Mouse (Mus musculus): Measurements from ENCODE around the gene Cadps.

Cadps gene

DNA sequence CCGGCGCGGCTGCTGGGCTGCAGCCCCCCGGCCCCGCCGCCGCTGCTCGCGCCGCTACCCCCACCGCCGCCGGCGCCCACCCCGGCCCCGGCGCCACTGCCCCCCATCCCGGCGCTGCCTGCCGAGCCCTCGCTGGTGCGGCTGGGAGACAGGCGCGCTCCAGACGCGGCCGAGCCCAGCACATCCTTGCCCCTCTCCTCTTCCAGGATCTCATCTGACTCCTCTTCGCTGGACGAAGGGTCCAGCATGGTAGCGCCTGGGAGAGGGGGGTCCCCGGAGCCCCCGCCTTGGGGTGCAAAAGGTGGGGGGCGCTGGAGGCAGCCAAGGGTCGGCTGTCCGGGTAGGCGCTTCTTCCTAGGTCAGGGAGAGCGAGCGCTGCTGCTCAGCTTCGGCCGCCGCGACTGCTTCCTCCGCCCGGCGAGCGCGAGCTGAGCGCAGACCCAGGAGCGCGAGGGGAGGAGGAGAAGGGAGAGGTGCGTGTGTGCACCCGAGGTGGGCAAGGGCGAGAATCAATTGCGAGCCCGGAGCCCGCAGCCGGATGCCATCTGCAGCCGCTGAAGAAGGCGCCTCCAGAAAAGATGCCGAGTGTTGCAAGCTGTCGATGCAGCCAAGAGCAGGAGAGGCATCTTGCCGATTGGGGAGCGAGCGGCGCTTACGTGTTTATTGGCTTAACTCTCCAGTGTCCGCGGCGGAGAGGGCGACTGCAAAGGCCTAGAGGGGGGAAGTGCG is at the start of gene Cadps:
Gene Cadps (minus strand): TSS at position 589 of the 729 bp plus-strand sequence.
- peak; percentile 9 for DNase-seq (ENCODE audit: low spot score)

DNA sequence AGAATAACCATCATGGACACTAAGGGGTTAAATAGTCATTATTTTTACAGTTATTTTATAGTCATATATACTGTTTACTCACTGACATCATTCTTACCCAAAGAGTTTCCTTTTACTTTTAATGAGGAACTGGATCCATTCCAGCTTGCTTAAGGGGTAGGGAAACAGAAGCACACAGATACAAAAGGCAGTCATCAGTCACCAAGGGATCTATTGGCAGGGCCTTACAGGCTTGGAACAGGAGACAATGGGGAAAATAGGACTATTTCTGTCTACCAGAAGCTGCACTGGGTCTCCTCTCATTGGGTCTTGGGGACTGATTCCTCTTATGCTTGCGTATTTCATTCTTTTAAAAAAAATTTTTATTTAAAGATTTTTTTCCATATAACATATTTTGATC is 46.7 kb upstream of the Cadps start:
- DNase-seq (ENCODE audit: low spot score): no peak

DNA sequence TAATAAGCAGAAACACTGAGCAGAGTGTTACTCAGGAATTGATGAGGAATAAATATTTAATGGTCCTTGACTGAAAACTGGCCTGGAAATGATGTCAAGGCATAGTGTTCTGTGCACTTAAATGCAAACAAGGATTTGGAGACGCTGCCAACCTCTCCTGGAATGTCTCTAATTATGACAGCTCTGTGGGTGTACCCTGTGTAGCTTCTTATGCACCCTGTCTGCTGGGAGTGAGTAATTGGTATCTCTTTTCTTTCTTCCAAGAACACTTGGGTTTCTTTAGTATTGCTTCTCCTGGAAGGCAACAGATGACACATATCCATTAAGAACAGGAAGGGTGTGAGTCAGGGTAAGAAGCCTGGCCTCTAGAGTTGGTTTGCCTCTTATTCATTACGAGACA is 42.4 kb upstream of the Cadps start:
- DNase-seq (ENCODE audit: low spot score): no peak

DNA sequence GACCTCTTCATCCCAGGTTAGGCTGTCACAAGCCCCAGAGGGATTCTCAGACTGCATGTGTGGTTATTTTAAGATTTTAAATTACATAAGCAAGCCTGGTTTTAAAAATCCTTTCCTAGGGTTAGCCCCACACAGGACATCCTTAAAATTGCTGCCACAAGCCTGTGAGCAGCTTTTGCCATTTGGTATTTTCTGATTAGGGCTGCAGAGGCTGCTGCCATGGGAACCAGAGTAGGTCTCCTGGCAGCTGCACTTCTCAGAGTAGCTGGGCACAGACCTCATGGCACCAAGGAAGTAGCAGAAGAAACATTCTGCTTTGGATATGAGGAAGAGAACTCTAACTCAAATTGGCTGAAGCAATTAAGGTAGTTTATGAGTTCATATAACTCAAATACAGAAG is 21.0 kb upstream of the Cadps start:
- no peak for DNase-seq (ENCODE audit: low spot score)

DNA sequence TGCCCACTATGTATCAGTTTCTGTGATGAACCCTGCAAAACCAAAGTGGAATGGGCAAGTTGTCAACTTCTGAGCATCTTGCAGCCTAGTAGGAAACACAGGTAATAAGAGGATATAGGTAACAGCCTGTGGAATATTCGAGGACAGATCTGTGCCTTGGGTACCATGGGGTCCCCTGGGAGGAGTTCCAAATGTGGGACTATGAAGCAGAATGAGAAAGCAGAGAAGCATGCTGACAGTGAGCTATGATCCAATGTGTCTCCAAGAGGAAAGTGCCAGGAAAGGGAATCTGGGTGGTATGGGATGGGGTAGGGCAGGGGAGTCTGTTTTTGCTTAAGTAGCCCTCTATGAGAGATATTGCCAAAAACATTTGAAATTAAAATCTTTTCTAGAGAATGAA is 16.6 kb upstream of the Cadps start:
- DNase-seq (ENCODE audit: low spot score): no peak

DNA sequence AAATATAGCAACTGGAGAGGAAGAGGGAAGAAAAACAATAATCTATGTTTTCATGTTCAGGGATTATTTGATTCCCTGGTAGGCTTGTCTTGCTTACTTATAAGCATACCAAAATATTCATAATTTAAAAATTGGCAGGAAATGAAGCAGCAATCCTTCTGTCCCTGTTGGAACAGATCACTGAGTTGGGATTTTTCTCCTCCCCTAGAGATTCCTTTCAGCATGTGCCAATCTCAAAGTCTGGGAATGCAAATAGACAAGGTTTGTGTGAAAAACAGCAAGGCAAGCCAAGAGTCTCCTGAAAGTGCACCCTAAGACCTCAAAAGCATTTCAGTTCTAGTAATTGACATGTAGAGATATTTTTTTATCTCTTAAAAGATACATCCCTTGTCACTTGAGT is 16.1 kb upstream of the Cadps start:
- no peak for DNase-seq (ENCODE audit: low spot score)

DNA sequence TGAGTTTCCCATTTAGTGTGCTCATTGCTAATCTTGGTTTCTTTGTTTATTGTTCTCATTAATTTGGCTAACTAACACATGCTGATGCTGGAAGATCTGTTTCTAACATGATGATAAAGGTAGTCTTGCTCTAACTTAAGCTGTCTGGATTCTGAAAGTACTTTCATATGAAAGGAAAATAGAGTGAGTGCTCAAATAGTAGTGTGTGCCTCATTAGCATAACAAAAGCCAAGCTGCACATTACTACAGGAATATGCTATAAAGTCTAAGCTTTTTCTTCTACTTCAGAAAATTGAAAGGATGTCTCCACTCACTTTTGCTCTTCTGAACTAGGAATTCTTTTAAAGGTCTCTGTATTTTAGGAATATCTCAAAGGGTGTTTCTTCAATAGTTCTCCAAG is 15.4 kb upstream of the Cadps start:
- DNase-seq (ENCODE audit: low spot score): no peak

DNA sequence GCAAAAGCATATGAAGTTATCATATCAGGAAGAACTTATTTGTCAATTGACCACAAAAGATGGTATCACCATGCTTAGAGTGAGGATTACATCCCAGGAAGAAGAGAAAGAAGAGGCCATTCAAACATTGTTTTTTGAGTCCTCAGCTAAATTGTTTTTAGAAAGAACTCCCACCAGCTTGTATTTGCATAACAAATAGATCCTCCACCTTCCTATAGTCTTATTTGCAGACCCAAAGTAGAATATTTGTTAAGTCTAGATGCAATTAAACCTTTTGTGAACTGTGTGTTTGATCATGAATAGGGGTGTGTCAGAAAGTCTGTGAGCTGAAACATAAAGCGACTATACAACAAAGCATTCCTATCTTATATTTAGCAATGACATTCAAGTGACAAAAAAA is 15.0 kb upstream of the Cadps start:
- no peak for DNase-seq (ENCODE audit: low spot score)

DNA sequence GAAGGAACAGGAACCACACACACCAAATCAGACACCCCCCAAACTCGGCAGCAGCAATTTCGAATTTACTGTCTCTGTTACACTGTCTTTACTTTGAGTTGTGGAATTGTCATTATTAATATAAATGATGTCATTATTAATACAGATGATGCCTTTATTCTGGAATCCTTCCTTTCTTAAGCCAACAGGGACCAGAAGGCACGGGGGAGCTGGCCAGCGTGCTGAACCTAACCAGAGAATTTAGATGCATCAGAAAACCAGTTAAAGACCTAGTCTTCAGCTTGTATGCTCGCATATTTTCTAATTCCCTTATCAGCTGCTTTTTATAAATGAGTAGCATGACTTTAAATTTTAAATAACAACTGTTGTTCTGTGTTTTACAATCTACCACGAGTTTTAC is 902 bp upstream of the Cadps start:
- DNase-seq (ENCODE audit: low spot score): peak; percentile 16

DNA sequence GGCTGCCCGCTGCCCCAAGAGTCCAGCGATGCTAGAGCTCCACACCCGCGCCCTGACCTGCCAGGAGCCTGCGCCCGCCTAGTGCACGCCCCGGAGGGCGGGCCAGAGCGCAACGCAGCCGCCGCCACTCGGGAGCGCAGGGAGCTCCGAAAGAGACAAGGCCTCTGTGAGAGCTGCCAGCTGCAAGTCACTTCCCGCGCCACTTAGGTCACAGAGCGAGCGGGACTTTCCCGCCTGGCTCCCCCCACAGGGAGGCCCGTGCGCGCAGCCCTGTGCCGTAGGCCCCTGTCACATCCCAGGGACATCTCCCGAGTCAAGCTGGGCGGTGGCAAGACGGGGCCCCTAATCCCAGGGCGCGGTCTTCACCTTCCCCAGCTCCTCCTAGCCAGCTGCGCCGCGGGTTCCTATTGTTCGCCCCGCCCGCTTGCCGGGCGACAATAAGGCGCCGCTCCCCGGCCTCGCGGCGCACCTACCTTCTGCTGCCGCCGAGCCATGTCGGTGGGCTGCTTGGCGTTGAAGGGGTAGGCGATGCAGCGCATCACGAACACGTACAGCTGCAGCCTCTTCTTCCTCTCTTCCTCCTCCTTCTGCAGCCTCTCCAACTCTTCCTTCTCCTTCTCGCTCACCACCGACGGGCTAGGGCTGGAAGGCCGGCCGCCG is 918 bp downstream of the Cadps start:
- peak; percentile 30 for DNase-seq (ENCODE audit: low spot score)

DNA sequence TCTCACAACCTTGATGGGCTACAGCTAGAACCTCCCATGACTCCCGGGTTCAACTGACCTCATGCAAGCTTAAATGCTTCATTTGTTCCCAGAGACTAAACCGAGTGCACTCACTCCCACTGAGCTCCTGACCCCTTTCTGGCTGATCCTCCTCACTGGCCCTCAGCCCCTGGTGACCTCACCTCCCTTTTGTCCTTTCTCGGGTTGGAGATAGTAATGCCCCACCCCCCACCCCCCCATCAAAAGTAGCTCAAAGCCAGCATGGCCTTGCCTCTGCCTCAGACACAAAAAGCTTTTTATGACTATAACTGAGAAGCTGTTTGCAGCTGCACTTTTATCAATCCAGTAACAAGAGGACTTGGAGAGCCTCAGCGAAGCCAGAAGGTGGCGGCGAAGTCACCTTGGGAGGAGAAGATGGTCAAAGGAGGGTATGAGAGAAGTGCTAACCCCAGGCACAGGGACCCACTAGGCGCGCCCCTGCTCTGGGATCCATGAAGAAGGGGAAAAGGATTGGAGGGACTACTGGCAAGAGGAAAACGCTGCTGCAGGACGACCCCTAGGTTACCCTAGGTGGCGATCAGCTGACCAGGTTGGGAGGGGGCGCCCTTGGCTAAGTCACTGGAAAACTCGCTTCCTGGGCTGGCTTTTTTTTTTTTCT is 1.6 kb downstream of the Cadps start:
- DNase-seq (ENCODE audit: low spot score): no peak

DNA sequence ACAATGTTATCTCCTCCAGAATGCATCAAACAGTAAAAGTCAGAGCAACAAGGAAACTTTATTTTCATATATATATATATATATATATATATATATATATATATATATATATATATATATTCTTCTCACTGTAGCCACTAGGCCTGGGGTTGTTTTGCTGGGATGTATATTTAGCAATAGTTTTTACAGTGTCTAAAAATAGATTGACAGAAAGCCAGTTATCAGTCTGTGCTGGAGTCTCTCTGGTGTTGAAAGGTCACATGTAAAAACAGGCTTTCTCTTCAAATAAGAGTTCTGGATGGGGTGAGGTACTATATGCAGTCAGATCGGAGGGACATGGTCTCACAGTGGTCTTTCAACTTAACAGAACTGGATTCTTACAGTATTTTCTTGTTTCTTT is 2.7 kb downstream of the Cadps start:
- DNase-seq (ENCODE audit: low spot score): no peak

DNA sequence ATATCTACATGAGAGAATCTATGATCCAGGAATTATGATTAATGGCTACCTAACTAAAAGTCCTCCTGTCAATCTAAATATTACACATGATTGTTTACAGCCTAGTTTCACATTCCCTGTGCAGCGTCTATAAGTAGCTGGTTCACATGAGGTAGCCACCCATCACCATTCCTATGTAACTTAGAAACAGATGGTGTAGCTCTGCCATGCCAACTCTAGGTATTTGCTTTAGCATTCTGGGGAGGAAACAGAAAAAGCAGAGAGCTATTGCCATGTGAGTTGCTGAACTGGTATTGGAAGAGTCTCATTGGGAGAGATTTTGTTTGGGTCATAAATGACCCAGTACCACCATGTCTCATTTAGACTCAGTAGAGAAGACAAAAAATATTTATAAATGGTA is 4.4 kb downstream of the Cadps start:
- no peak for DNase-seq (ENCODE audit: low spot score)

DNA sequence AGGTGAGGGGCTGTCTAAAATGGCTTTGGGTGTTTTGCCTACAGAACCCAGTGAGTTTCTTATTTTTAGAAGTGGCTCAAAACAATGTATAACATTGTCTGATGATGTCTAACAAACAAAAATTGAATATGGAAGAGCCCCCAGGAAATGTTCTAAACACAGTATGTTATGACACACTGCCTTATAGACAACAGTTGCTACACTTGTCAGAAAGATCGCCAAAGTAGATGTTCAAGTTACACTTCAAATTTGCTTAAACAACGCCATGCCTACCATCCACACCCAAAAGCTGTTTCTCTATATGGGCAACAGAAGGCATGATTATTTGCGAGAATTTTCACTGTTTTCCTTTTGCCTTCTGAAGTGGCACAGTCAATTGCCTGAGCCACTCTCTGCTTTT is 10.8 kb downstream of the Cadps start:
- DNase-seq (ENCODE audit: low spot score): no peak

DNA sequence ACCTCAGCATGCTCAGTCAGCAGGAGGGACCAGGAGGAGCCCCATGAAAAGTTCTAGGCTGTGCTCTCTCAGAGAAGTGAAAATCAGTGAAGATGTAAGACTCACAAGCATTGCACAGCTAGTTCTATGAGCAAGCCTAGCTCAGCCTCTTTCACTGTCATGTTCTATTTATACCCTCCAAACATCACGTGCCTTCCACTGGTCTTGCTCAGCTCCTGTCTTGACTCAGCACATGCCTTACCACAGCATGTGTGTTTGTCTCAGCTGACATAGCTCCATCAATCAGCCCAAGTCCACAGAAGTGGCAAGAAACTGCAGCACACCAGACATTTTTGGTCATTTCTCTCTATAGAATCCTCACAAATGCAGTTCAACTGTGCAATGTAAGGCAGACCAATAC is 19.9 kb downstream of the Cadps start:
- no peak for DNase-seq (ENCODE audit: low spot score)

DNA sequence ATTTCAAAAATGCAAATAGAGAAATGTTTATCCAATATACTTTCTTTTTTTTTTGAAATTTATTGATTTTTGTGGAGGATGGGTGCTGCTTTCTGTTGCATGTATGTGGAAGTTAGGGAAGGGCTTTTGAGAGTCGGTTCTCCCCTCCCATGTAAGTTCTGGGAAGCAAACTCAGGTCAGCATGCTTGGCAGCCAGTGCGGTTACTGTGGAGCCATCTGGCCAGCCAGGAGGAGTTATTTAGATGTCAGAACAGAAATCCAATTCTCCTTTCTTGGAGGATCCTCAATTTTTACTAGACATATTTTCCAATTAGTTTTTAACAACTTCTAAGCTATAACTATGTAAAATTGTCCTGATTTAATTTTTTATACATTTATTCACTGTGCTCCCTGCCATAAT is 21.8 kb downstream of the Cadps start:
- no peak for DNase-seq (ENCODE audit: low spot score)

DNA sequence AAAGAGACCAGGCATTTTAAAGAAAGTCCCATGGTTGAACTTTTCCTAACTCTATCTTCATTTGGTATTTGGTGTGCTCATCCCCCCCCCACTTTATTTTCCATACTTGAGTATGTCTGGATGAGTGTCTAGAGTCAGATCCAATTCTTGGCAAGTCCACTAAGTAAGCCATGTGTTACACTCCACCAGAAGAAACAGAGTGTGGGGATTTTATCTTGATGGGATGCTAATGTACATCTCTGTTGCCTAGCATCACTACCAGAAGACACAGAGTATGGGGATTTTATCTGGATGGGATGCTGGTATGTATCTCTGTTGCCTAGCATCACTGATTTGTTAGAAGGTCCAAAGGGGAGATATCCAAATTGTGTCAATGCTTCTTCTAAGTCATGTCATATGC is 24.0 kb downstream of the Cadps start:
- DNase-seq (ENCODE audit: low spot score): no peak

DNA sequence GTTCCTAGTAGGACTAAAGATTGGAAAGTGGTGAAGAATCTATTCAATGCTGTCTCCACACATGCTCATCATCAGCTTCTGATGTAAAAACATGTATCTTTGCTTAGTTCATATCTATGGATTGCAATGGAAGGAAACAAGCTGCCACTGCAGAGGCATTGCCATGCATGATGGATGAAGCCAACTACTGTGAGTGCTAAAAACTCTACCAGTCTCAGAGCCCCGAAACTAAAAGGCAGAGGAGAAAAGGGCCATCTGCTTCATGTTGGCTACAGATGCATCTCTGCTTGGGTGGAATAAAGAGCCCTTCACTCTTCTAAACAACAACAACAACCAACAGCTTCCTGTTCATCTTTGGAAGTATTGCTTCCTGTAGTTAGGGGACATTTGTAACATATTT is 38.6 kb downstream of the Cadps start:
- no peak for DNase-seq (ENCODE audit: low spot score)

DNA sequence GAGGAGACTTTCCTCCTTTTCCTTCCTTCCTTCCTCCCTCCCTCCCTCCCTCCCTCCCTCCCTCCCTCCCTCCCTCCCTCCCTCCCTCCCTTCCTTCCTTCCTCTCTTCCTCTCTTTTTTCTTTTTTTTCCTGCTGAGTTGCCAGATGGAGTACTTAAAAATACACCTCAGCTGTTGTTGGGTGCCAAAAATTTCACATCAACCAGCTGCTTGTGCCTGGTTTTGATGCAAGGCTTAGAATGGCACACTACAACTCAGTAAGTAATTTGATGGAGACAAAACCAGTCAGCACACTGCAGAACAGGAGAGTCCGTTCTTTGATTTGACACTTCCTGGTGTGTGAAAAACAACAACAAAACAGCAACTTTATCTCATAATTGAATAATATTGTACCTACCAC is 42.9 kb downstream of the Cadps start:
- no peak for DNase-seq (ENCODE audit: low spot score)

DNA sequence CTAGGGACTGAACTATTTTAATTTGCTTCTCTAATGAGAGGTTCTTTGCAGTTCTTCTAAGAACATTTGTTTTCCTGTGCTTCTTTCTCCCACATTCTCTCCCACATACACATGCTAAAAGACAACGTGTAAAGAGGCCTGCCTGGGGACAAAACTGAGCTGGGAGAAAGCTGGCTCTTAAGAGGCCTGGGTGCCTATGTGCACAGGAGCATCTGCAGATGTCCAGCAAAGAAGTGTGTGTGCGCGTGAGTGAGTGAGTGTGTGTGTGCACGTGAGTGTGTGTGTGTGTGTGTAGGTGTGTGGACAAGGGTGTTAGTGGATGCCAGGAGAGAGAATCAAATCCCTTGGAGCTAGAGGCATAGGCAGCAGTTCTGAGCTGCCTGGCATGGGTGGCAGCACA is 44.9 kb downstream of the Cadps start:
- no peak for DNase-seq (ENCODE audit: low spot score)

DNA sequence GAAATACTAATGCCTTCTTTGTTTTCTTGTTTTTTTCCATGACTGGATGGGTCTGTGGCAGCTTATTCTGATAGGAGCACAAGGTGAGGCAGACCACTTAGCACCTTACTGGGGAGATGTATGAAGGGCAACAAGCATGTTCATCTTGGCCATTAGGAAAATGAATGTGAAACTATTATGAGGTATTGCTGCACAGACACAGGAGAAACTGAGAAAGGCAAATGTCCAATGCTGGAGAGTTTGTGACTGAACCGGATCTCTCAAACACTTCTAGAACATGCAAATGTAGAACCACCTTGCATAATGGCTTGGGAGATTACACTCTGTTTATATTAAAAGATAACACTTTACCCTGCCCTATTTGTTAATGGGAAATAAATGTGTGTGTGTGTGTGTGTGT is 54.0 kb downstream of the Cadps start:
- no peak for DNase-seq (ENCODE audit: low spot score)

DNA sequence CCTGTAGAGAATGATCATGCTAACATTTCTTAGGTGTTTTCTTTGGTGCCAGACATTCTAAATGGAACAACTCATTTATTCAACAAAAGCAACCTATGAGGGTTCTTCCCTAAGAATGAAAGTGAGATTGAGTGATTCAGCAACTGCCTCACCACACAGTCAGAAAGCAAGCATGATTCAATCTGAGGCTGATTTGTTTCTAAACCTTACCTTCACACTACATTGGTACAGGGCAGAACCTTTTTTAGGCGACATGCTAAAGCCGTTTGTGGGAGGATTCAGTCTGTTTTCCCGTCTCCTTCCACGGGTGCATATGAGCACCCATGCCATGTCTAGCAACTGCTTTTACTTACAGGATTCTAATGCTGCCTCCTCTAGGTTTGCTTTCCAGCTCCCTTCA is 69.6 kb downstream of the Cadps start:
- DNase-seq (ENCODE audit: low spot score): no peak

DNA sequence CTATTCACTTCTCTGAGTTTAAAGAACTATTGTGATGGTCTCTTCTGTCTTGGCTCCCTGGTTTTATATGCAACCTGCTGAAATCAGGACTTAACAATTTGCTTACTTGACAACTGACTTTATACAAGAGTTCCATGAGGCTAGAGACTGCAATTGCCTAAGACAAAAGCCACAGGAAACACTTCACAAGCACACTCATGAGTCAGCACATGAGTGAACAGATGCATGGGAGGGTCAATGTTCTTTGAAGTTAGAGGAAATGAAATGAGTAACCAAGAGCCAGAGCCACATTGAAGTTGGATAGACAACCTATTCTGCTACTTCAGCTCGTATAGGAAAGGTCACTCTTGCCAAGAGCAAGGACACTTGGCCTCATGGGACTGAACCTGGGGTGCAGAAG is 71.1 kb downstream of the Cadps start:
- no peak for DNase-seq (ENCODE audit: low spot score)

DNA sequence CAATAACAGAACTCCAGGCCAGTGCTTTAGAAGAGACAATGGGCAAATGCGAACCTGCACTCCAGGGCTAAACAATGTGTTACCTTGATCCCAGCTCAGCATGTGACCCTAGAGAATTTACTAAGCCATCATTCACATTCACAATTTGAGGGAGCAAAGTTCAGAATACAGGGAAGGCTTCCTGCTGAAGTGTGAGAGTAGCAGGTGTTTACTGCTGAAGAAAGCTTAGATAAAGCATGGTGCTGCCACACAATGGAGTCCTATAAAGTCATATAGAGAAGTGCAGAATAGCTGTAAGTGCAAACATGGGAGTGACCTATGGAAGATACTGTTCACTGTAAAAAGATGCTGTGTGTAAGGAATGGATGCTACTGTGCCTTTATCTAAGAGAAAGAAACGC is 91.9 kb downstream of the Cadps start:
- DNase-seq (ENCODE audit: low spot score): peak; percentile 1
